Mouse (Mus musculus): ENCODE measurements around the gene Vps37b.

- TF ChIP-seq CTCF (IDR thresholded peaks at IDR 0.05; ENCODE audit: low read depth) (no peak), EP300 (IDR thresholded peaks at IDR 0.05; ENCODE audit: low read depth) (no peak)
Measured at GRCm38 (mm10) chr5:124002876-124003275, 29.2 kb downstream of the Vps37b start.
